Mouse (Mus musculus) c-Kit-positive CD71-positive TER-119-positive erythroid progenitor cells, embryonic 14.5 days (primary cell): Measurements from ENCODE around the gene Ccdc88a.

Experiments used
- DNase-seq: peaks from one replicate; pipeline ENCODE4 v3.0.0-alpha.2; 2013; ENCODE audit warnings: low spot score

Ccdc88a gene

GRCm38 (mm10) chr11:29373396-29374273 is at the start of gene Ccdc88a:
Gene Ccdc88a (plus strand): TSS chr11:29373658.
- DNase-seq, result peak; percentile 92

GRCm38 (mm10) chr11:29335505-29335904 is 38.0 kb upstream of the Ccdc88a start:
- DNase-seq, result no peak

- DNase-seq, result no peak
Measured at GRCm38 (mm10) chr11:29341259-29341658, 32.2 kb upstream of the Ccdc88a start.

GRCm38 (mm10) chr11:29344891-29345657 is 28.4 kb upstream of the Ccdc88a start:
- no peak for DNase-seq

DNA sequence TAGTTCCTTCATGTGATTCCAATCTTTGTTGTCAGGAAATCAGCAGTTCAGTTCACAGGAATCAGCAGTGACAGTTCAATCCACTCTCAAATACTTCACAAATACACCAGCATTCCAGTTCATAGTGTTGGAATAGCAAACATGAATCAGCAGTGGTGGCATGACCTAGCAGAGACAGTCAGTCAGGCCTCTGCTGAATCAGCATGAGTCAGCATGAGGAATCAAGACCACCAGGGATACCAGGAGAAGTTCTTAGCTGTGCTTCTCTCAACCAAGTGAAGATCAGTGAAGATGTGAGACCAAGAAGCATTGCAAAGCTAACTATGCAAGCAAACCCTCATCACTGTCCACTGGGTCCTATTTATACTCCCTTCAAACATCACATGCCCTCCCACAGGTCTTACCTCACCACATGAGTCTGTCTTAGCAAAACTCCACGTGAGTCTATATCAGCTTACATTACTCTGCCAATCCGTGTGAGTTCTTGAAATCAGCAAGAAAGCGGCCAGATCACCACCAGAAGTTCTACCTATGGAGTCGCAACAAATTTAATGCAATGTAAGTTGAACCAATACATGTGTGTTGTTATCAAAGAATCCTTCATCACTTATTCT is 27.7 kb upstream of the Ccdc88a start:
- peak; percentile 22 for DNase-seq

GRCm38 (mm10) chr11:29350891-29351290 is 22.6 kb upstream of the Ccdc88a start:
- DNase-seq, result no peak

- DNase-seq, result no peak
Measured at GRCm38 (mm10) chr11:29352214-29352613, 21.2 kb upstream of the Ccdc88a start.

- DNase-seq, result no peak
Measured at GRCm38 (mm10) chr11:29368161-29368560, 5.3 kb upstream of the Ccdc88a start.

- no peak for DNase-seq
Measured at GRCm38 (mm10) chr11:29373050-29373395, 435 bp upstream of the Ccdc88a start.

DNA sequence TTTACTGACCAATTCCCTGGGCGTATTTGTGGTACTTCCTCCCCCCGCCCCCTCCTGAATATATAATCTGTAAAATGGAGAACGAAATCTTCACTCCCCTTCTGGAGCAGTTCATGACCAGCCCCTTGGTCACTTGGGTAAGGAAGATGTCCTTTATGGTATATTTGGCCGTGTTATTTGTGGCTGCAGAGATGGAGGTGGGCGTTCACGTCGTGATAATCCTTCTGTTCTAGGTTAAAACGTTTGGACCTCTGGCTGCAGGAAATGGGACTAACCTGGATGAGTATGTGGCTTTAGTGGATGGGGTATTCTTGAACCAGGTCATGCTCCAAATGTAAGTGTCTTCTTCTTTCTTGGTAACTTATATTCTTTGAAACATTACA is 807 bp downstream of the Ccdc88a start:
- DNase-seq, result no peak

DNA sequence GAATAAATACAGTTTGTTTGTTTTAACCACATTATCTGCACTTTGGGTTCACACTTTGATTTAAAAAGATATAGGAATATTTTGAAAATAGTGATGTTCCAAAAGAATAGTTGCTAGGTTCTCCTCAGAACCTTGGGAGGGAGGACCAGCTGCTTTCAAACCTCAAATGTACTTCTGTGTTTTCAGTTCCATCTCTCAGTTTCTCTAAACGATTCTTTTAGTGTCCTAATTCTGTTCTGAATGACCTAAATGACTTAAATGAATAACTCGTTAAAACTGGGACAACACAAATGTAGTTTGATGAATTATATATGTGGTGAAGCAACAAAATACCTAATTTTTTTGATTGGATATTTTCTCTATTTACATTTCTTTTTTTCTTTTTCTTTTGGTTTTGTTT is 3.2 kb downstream of the Ccdc88a start:
- DNase-seq, result no peak

DNA sequence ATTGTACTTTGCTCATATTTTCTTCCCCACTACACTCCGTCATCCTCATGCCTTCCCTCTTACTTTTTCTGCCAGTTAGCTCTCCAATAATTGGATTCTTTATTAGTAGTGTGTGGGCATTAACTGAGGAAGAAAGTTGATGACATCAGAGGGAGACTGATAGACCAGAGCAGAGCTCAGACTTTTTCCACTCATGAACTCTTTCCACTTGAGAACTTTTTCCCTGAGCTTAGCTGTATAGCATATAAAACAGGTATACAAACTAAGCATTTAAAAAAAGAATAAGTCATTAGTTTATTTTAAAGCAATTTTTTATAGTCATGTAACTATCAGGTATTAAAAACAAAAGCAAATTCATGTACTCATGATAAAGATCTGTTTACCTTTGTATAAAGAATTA is 5.3 kb downstream of the Ccdc88a start:
- no peak for DNase-seq

GRCm38 (mm10) chr11:29383493-29383892 is 10.0 kb downstream of the Ccdc88a start:
- DNase-seq, result no peak

DNA sequence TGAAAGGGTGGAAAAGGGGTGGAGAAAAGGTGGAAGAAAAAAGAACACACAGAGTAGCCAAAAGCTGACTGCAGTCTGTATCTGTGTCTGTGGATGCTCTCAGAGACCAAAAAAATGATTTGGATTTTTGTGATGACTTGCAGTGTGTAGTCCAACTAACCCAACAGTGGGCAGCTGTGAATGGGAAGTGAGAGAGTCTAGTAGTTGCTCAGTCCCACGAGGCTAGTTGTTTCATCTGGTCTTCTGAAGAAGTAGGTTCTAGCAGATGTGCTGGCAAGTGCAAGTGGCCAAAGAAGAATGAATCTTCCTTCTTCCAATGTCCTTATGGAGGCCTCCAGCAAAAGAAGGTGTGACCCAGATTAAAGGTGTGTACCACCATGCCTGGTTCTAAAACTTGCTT is 10.5 kb downstream of the Ccdc88a start:
- no peak for DNase-seq

DNA sequence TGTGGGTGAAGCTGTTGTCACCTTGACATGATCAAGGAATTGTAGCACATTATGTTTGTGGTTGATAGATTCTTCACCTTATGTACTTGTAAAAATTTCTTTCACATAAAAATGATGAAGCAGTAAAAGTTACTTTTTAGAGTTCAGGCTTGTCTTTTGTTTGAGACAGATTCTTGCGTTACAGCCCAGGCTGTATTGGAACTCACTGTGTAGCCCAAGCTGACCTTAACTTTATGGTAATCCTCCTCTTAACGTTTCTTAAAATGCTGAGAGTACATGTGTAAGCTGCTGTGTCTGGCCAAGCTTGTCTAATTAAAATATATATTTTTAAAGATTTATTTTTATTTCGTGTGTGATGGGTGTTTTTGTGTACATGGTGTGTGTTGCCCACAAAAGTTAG is 11.2 kb downstream of the Ccdc88a start:
- DNase-seq, result no peak

DNA sequence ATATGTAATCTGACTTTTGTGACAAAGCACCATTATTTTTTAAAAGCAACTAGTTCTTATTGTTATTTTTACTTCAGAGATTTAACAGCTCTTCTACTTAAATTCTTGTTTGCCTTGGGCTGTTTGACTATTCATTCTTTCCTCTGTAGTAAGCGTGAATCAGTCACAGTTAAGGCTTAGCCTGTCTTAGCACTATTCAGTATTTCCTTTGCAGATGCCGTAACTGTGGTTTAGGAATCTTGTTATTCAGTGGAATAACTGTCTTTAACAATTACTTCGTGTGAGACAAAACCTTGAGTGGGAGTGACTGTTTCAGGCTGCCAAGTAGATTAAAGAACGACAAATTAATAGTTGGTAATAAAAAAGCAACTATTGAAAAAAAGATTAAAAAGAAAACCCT is 16.5 kb downstream of the Ccdc88a start:
- no peak for DNase-seq

DNA sequence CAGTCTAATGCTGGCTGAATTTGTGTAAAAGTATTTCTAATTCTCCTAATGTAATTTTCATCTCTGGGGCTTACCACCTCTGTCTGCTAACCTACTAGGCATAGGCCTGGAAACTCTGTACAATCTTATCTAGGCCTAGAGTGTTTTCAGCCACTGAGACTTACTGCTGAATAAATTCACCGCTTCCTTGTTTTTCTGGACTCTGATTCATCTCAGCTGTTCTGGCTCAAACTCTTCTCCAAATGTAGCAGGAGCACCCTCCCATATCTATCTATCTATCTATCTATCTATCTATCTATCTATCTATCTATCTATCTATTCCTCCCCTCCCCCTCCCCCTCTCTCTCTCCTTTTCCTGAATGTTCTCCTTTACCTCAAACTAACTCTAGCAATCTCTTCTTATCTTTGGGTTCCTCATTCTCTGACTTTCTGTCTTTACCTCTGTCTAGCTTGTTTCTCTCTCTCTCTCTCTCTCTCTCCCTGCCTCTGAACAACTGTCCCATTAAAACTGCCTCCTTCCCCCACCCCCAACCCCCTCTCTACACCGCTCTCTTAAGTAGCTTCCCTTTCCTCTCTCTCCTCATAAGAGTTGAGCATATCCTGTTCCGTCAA is 21.8 kb downstream of the Ccdc88a start:
- no peak for DNase-seq

DNA sequence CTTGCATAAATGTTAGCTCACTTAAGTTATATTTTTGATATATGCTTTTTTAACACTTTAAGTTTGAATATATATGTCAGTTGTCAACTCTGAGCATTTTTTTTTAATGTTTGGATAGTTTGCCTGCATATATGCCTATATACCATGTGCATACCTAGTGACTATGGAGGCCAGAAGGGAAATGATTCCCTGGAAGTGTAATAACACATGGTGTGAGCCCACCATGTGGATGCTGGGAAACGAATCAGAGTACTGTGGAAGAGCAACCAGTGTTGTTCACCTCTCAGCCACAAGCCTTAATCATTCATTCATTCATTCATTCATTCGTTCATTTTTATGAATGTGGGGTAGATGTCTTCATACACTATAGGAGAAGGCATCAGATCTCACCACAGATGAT is 26.9 kb downstream of the Ccdc88a start:
- no peak for DNase-seq

DNA sequence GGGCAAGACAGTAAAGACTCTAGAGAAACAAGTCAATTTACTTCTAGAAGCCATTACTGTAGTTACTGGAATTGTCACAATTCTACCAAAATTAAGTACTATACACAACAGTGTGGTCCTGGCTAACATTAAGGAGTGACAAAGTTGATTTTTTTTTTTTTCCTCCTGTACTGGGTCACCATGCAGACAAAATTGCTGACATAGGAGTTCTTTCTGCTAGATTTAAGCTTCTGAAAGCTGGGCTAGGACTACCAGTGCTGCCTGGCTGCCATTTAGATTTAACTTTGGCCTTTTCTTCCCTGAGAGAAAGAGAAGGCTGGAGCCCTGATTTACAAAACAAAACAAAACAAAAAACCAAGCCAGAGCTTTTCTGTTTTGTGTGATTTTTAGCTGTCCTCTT is 32.8 kb downstream of the Ccdc88a start:
- DNase-seq, result no peak

DNA sequence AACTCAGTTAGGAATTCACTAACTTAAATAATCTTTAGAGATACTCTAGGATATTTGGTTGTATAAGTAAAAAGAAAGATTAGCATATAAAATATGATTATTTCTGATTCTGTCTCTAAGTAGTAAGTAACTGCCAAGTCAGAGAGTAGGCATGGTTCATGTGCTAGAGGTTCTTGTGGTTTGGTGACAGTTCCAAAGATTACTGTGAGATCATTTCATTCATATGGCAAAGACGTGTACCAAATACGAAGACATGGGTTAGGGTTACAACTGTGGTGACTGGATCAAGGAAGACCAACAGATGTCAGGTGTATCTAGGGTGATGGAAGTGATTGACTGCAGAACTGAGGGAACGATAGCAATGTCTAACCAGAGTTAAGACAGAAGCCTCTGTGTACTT is 50.0 kb downstream of the Ccdc88a start:
- no peak for DNase-seq

GRCm38 (mm10) chr11:29428774-29429173 is 55.3 kb downstream of the Ccdc88a start:
- no peak for DNase-seq

GRCm38 (mm10) chr11:29431011-29431410 is 57.6 kb downstream of the Ccdc88a start:
- DNase-seq, result no peak

DNA sequence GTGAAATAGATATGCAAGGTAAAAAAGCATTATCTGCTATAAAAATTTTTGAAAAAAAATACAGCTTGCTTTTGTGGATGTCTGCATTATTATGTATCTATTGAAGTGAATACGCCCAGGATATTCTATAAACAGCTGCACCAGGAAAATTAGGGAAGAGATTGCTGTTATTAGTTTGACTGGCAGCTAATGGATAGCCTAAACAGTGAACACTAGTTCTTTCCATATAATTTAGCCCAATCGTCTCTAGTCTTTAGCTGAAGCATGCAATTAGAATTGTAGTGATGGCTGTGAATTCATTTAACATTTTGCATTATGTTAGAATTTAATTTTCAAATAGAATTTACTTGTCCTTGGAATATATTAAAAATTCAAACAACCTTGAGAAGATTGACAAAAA is 75.3 kb downstream of the Ccdc88a start:
- DNase-seq, result no peak
